Mouse (Mus musculus) adrenal gland, adult 10 weeks (tissue): ENCODE results near the gene Med4. TPM values are rescaled to one million over a fixed set of nuclear protein-coding genes. Genes with fewer than 3 reads are reported as not detected.

ENCODE experiments used
- polyA plus RNA-seq: library from polyadenylated mRNA; stranded (reverse); fragments of 350-450 nt; fragmentation: Illumina TruSeq; extraction: RNeasy Lipid Tissue Mini Kit (QIAGEN cat#74804); gene quantifications from one replicate; pipeline ENCODE4 v1.2.3, GENCODE M21; 2014; ENCODE audit warnings: low read depth, low replicate concordance

Gene Med4
- polyA plus RNA-seq = 39.4 TPM

GRCm38 (mm10) chr14:73509765-73510423 lies at the start of gene Med4:
Gene Med4 (plus strand): TSS chr14:73510025.

GRCm38 (mm10) chr14:73524766-73525448 lies 15.1 kb downstream of the Med4 start, which contains the start of gene Sucla2:
Gene Sucla2 (plus strand): TSS chr14:73525319.

GRCm38 (mm10) chr14:73548051-73548450 lies 38.2 kb downstream of the Med4 start, which contains the start of gene Nudt15:
Gene Nudt15 (minus strand): TSS chr14:73548242.

Other genes starting within 250 kb of the Med4 start
- 55.5 TPM for gene Rb1, start 184.2 kb upstream of the Med4 start, polyA plus RNA-seq
- gene Itm2b, start 124.7 kb upstream of the Med4 start, polyA plus RNA-seq = 1,617 TPM
- gene Sucla2, start 15.3 kb downstream of the Med4 start, polyA plus RNA-seq = 907 TPM
- gene Nudt15, start 38.2 kb downstream of the Med4 start, polyA plus RNA-seq = 8.2 TPM
- gene Gm21750, start 151.2 kb downstream of the Med4 start, polyA plus RNA-seq = not detected